Mouse (Mus musculus): Measurements from ENCODE around the gene Rps6kb1. TPM values are rescaled to one million over a fixed set of nuclear protein-coding genes. Genes with fewer than 3 reads are reported as not detected.

The Rps6kb1 gene
- polyA plus RNA-seq, 1 experiment: 9.8 TPM

DNA sequence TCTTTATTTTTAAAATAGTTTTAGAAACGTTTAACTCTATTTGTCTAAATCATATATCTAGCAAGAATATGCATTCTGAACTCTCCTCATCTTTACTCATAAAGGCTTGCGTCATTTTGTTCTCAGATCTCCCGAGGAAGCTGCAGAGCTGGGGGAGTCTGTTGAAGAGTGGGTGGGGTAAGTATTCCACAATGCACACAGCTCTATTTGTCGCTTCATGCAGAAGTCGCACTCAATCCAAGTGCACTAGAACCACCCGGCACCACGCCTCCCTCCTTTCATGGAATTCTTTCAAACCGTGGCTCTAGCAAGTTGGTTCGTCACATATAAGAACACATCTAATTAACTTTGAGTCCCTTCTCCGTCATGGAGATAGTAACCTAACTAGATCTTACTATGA, 46.0 kb upstream of the Rps6kb1 start:
- Histone ChIP-seq H3ac (ENCODE audit: control insufficient read depth, insufficient read length, low read depth) (no peak overlapping the region), H3K36me3 (ENCODE audit: control insufficient read depth, insufficient read depth) (peaks cover 58% of the 10 kb centered on the region), H3K79me2 (ENCODE audit: control insufficient read depth, insufficient read depth) (peaks cover 81% of the 10 kb centered on the region), H3K4me3 (ENCODE audit: insufficient read depth, poor library complexity, severe bottlenecking) (no peak overlapping the region), H3K27me3 (ENCODE audit: control insufficient read depth, insufficient read depth, insufficient read length) (no peaks in the 10 kb centered on the region), H3K79me3 (ENCODE audit: low read depth) (peaks cover 64% of the 10 kb centered on the region)
- TF ChIP-seq CTCF (IDR thresholded peaks at IDR 0.05; ENCODE audit: control insufficient read depth, insufficient read depth, insufficient read length): no peak
- no peak for TF ChIP-seq MAX (IDR thresholded peaks at IDR 0.05)
- no peak for TF ChIP-seq MYOG (IDR thresholded peaks at IDR 0.05; ENCODE audit: control insufficient read depth, extremely low read depth, insufficient read length)
- TF ChIP-seq USF1 (IDR thresholded peaks at IDR 0.05; ENCODE audit: low read depth): no peak
- no peak for TF ChIP-seq FOSL1 (IDR thresholded peaks at IDR 0.05; ENCODE audit: insufficient read depth, low read length, poor library complexity, severe bottlenecking)
- no peak for TF ChIP-seq MYOD1 (IDR thresholded peaks at IDR 0.05; ENCODE audit: control insufficient read depth, insufficient read length, low read depth)
- no peak for TF ChIP-seq CEBPB (IDR thresholded peaks at IDR 0.05; ENCODE audit: low read depth)

DNA sequence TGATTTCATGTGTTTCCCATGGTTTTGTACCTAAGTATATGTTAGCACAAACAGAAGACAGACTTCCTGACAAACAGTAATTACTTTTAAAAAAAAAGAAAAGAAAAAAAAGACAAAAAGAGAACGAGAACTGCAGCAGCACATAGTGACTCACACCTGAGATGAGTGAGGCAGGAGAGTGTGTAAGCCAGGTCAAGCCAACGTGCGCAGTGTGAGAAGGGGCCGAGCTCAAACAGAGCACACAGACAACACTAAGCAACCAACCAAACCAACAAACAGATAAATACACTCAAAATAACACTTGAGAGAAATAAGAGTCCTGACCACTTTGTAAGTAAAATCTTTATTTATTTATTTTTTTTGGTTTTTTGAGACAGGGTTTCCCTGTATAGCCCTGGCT, 45.5 kb upstream of the Rps6kb1 start:
- Histone ChIP-seq H3K4me3 (ENCODE audit: insufficient read depth, poor library complexity, severe bottlenecking) (no peak overlapping the region), H3K27me3 (ENCODE audit: control insufficient read depth, insufficient read depth, insufficient read length) (no peaks in the 10 kb centered on the region), H3K79me3 (ENCODE audit: low read depth) (peaks cover 64% of the 10 kb centered on the region), H3K36me3 (ENCODE audit: control insufficient read depth, insufficient read depth) (peaks cover 60% of the 10 kb centered on the region), H3K79me2 (ENCODE audit: control insufficient read depth, insufficient read depth) (peaks cover 81% of the 10 kb centered on the region), H3ac (ENCODE audit: control insufficient read depth, insufficient read length, low read depth) (no peak overlapping the region)
- TF ChIP-seq MAX (IDR thresholded peaks at IDR 0.05) (no peak), USF1 (IDR thresholded peaks at IDR 0.05; ENCODE audit: low read depth) (no peak), CTCF (IDR thresholded peaks at IDR 0.05; ENCODE audit: control insufficient read depth, insufficient read depth, insufficient read length) (no peak), MYOG (IDR thresholded peaks at IDR 0.05; ENCODE audit: control insufficient read depth, extremely low read depth, insufficient read length) (no peak), FOSL1 (IDR thresholded peaks at IDR 0.05; ENCODE audit: insufficient read depth, low read length, poor library complexity, severe bottlenecking) (no peak), MYOD1 (IDR thresholded peaks at IDR 0.05; ENCODE audit: control insufficient read depth, insufficient read length, low read depth) (no peak), CEBPB (IDR thresholded peaks at IDR 0.05; ENCODE audit: low read depth) (no peak)

DNA sequence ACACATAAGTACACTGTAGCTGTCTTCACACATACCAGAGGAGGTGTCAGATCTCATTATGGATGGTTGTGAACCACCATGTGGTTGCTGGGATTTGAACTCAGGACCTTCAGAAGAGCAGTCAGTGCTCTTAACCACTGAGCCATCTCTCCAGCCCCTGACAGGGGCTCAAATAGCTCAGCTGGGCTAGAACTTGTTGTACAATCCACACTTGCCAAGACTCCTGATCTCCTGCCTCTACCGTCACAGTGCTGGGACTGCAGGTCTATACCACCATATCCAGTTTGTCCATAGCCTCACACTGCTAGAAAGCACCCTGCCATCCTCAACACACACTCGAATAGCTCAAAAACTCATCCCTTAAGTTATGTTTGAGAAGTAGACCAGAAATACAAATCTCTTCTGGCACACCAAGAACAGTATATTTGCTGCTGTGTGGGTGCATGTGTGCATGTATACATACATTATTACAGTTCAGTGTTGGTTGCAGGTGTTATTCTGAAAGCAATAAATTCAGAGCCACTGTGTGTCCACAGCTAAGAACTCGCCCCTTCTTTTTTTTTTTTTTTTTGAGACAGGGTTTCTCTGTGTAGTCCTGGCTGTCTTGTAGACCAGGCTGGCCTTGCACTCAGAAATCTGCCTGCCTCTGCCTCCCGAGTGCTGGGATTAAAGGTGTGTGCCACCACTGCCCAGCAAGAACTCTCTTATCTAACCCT, 44.1 kb upstream of the Rps6kb1 start:
- Histone ChIP-seq H3K27me3 (ENCODE audit: control insufficient read depth, insufficient read depth, insufficient read length) (no peaks in the 10 kb centered on the region), H3K4me3 (ENCODE audit: insufficient read depth, poor library complexity, severe bottlenecking) (no peak overlapping the region)
- TF ChIP-seq MYOD1 (IDR thresholded peaks at IDR 0.05; ENCODE audit: control insufficient read depth, insufficient read length, low read depth) (no peak), MAX (IDR thresholded peaks at IDR 0.05) (no peak)

DNA sequence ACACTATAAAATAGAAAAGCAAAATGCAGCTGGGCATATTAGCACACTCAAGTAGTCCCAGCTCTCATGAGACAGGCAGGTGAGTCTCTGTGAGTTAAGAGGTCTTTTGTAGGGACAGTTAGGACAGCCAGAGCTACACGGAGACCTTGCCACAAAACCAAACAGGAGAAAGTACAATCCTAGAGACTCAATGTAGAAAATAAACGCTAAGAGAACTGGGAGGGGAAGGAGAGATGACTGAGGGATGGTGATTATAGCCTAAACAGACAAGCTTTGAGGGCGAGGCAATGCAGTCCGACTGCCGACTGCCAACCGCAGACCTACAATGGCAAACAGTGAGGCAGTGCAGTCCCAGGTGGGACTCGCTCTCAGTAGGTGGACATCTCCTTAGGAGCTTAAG, 43.2 kb upstream of the Rps6kb1 start:
- TF ChIP-seq CTCF (IDR thresholded peaks at IDR 0.05; ENCODE audit: control insufficient read depth, insufficient read depth, insufficient read length): no peak
- TF ChIP-seq FOSL1 (IDR thresholded peaks at IDR 0.05; ENCODE audit: insufficient read depth, low read length, poor library complexity, severe bottlenecking): no peak
- TF ChIP-seq MAX (IDR thresholded peaks at IDR 0.05): no peak
- no peak for TF ChIP-seq USF1 (IDR thresholded peaks at IDR 0.05; ENCODE audit: low read depth)
- TF ChIP-seq MYOD1 (IDR thresholded peaks at IDR 0.05; ENCODE audit: control insufficient read depth, insufficient read length, low read depth): no peak
- TF ChIP-seq CEBPB (IDR thresholded peaks at IDR 0.05; ENCODE audit: low read depth): no peak
- TF ChIP-seq MYOG (IDR thresholded peaks at IDR 0.05; ENCODE audit: control insufficient read depth, extremely low read depth, insufficient read length): no peak

More for the DNA sequence above, 44.1 kb upstream of the Rps6kb1 start:
- peaks cover 60% of the 10 kb centered on the region for H3K36me3 ChIP-seq (ENCODE audit: control insufficient read depth, insufficient read depth)
- peaks cover 81% of the 10 kb centered on the region for H3K79me2 ChIP-seq (ENCODE audit: control insufficient read depth, insufficient read depth)
- peaks cover 63% of the 10 kb centered on the region for H3K79me3 ChIP-seq (ENCODE audit: low read depth)
- H3ac ChIP-seq (ENCODE audit: control insufficient read depth, insufficient read length, low read depth): peak overlapping the region; percentile 52

DNA sequence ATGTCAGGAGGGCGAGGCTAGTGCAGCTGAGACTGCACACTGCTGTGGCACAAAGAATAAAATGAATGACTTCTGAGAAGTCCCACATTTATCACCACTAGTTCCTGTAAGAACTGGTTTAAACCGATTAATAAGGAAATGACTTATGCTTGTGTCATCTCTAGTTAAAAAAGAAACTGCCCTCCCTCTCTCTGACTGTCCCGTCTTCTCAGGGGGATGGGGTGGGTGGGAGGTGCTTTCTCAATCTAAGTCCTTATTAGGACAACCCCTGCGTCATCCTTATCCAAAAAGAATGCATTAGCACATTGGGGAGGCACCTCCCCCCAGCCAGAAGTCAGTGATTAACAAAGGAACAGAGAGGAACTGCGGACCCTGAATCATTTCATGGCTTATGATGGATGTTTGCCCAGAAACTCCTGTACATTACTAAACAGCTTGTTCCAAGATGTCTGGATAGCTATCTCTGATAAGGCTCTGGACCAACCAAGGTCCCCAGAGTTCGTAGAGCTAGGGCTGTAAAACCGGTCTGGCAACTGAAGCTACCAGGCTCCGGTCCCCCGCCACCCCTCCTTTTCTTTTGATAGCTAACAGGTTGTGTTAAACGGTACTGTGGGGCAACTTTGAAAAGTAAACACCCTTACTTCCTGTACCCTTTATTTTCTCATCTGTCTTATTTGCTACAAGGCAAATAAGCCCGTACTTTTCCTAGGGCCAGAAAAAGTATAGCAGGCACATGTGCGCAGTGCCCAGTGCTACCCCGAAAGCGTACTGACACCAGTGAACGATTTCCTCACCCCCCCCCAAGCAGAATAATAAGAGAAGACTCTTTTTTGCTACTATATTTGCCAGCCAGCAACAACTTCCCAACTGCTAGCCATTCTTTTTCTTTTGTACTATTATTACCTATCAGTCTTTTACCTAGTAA, 42.5 kb upstream of the Rps6kb1 start:
- Histone ChIP-seq H3K4me3 (ENCODE audit: insufficient read depth, poor library complexity, severe bottlenecking) (peak overlapping the region; percentile 98), H3ac (ENCODE audit: control insufficient read depth, insufficient read length, low read depth) (peak overlapping the region; percentile 100)
- TF ChIP-seq MYOD1 (IDR thresholded peaks at IDR 0.05; ENCODE audit: control insufficient read depth, insufficient read length, low read depth) (no peak), MAX (IDR thresholded peaks at IDR 0.05) (peak; percentile 40), CTCF (IDR thresholded peaks at IDR 0.05; ENCODE audit: control insufficient read depth, insufficient read depth, insufficient read length) (no peak), USF1 (IDR thresholded peaks at IDR 0.05; ENCODE audit: low read depth) (no peak), CEBPB (IDR thresholded peaks at IDR 0.05; ENCODE audit: low read depth) (peak; percentile 59), FOSL1 (IDR thresholded peaks at IDR 0.05; ENCODE audit: insufficient read depth, low read length, poor library complexity, severe bottlenecking) (peak; percentile 48), MYOG (IDR thresholded peaks at IDR 0.05; ENCODE audit: control insufficient read depth, extremely low read depth, insufficient read length) (no peak)

More for the DNA sequence above, 43.2 kb upstream of the Rps6kb1 start:
- Histone ChIP-seq H3K4me3 (ENCODE audit: insufficient read depth, poor library complexity, severe bottlenecking) (no peak overlapping the region), H3K36me3 (ENCODE audit: control insufficient read depth, insufficient read depth) (peaks cover 64% of the 10 kb centered on the region), H3K79me3 (ENCODE audit: low read depth) (peaks cover 70% of the 10 kb centered on the region), H3K27me3 (ENCODE audit: control insufficient read depth, insufficient read depth, insufficient read length) (no peaks in the 10 kb centered on the region), H3K79me2 (ENCODE audit: control insufficient read depth, insufficient read depth) (peaks cover 89% of the 10 kb centered on the region), H3ac (ENCODE audit: control insufficient read depth, insufficient read length, low read depth) (peak overlapping the region; percentile 56)

More for the DNA sequence above, 42.5 kb upstream of the Rps6kb1 start:
- H3K36me3 ChIP-seq (ENCODE audit: control insufficient read depth, insufficient read depth): peaks cover 66% of the 10 kb centered on the region
- peaks cover 71% of the 10 kb centered on the region for H3K79me3 ChIP-seq (ENCODE audit: low read depth)
- H3K79me2 ChIP-seq (ENCODE audit: control insufficient read depth, insufficient read depth): peaks cover 89% of the 10 kb centered on the region
- H3K27me3 ChIP-seq (ENCODE audit: control insufficient read depth, insufficient read depth, insufficient read length): no peaks in the 10 kb centered on the region
